Mouse (Mus musculus) lung, adult 18-20 months (tissue): ENCODE measurements around the gene Sptbn1.
A peak's percentile ranks its signal among the peaks of the same experiment; 100 is the strongest.

Source experiments
- DNase-seq, 2 experiments: peaks; one replicate each; pipeline ENCODE4 v3.0.0; 2022; ENCODE audit warnings: mixed read lengths in 2 of 2

Gene Sptbn1

GRCm38 (mm10) chr11:30210100-30210811 lies 57.7 kb downstream of the Sptbn1 start:
- DNase-seq: no peak

- peak in 1 of 2 experiments; percentile 24 for DNase-seq
These were observed 58.5 kb downstream of the Sptbn1 start for GRCm38 (mm10) chr11:30209495-30209894.

- no peak for DNase-seq
These were observed 63.6 kb downstream of the Sptbn1 start for GRCm38 (mm10) chr11:30204398-30204797.

GRCm38 (mm10) chr11:30200391-30200790 lies 67.6 kb downstream of the Sptbn1 start:
- DNase-seq: no peak

GRCm38 (mm10) chr11:30198091-30198675 lies 69.8 kb downstream of the Sptbn1 start:
- DNase-seq: peak; percentile 71 to 73

- peak; percentile 80 to 86 for DNase-seq
These were observed 70.3 kb downstream of the Sptbn1 start for GRCm38 (mm10) chr11:30197564-30198090.

GRCm38 (mm10) chr11:30196368-30197070 lies 71.5 kb downstream of the Sptbn1 start:
- DNase-seq: no peak

GRCm38 (mm10) chr11:30195756-30196155 lies 72.2 kb downstream of the Sptbn1 start:
- no peak for DNase-seq

GRCm38 (mm10) chr11:30194800-30195199 lies 73.2 kb downstream of the Sptbn1 start:
- DNase-seq: no peak

- no peak for DNase-seq
These were observed 77.0 kb downstream of the Sptbn1 start for GRCm38 (mm10) chr11:30190959-30191358.

- no peak for DNase-seq
These were observed 77.9 kb downstream of the Sptbn1 start for GRCm38 (mm10) chr11:30190119-30190518.

GRCm38 (mm10) chr11:30186902-30187470 lies 81.0 kb downstream of the Sptbn1 start:
- peak; percentile 49 to 72 for DNase-seq

- peak in 1 of 2 experiments; percentile 35 for DNase-seq
These were observed 83.4 kb downstream of the Sptbn1 start for GRCm38 (mm10) chr11:30184527-30184926.

GRCm38 (mm10) chr11:30182716-30183411 lies 85.1 kb downstream of the Sptbn1 start:
- DNase-seq: no peak

GRCm38 (mm10) chr11:30178193-30178592 lies 89.8 kb downstream of the Sptbn1 start:
- DNase-seq: no peak

- DNase-seq: no peak
These were observed 90.7 kb downstream of the Sptbn1 start for GRCm38 (mm10) chr11:30177145-30177840.

- DNase-seq: no peak
These were observed 91.9 kb downstream of the Sptbn1 start for GRCm38 (mm10) chr11:30176111-30176510.

- DNase-seq: no peak
These were observed 92.4 kb downstream of the Sptbn1 start for GRCm38 (mm10) chr11:30175623-30176022.

- no peak for DNase-seq
These were observed 96.3 kb downstream of the Sptbn1 start for GRCm38 (mm10) chr11:30171586-30172178.

- no peak for DNase-seq
These were observed 96.8 kb downstream of the Sptbn1 start for GRCm38 (mm10) chr11:30171184-30171583.

- no peak for DNase-seq
These were observed 101.4 kb downstream of the Sptbn1 start for GRCm38 (mm10) chr11:30166551-30166922.
